Mouse (Mus musculus): Measurements from ENCODE around the gene Ern1.

Ern1 gene

GRCm38 (mm10) chr11:106344910-106345309 lies 142.7 kb downstream of the Ern1 start:
- DNase-seq (ENCODE audit: low spot score in 2 of 2) = no peak

Data from urinary bladder, adult 18-20 months (tissue).